Mouse (Mus musculus) testis, adult 2 months (tissue): ENCODE measurements around the gene Poln. TPM values are rescaled to one million over a fixed set of nuclear protein-coding genes. Genes with fewer than 3 reads are reported as not detected.

ENCODE experiments used
- H3K27ac ChIP-seq: fragments of 200-500 bp; 2 replicates; pipeline ENCODE4 v1.5.1; 2012; ENCODE audit warnings: low read depth, low read length; ENCODE audit not compliant: control insufficient read depth, insufficient read depth
- H3K27me3 ChIP-seq: fragments of 200-500 bp; 2 replicates; pipeline ENCODE4 v1.6.1; 2012; ENCODE audit warnings: mild to moderate bottlenecking, low read length, moderate library complexity; ENCODE audit not compliant: control insufficient read depth, insufficient read depth
- H3K36me3 ChIP-seq: fragments of 200-500 bp; 2 replicates; pipeline ENCODE4 v1.6.1; 2012; ENCODE audit warnings: mild to moderate bottlenecking, low read length; ENCODE audit not compliant: control insufficient read depth, insufficient read depth
- H3K4me1 ChIP-seq: fragments of 200-500 bp; 2 replicates; pipeline ENCODE4 v1.6.1; 2012; ENCODE audit warnings: low read length; ENCODE audit not compliant: control insufficient read depth, insufficient read depth
- H3K4me3 ChIP-seq: fragments of 200-500 bp; 2 replicates; pipeline ENCODE4 v1.5.1; 2012; ENCODE audit warnings: low read depth, mild to moderate bottlenecking, low read length, moderate library complexity, mixed read lengths; ENCODE audit not compliant: control insufficient read depth
- CTCF ChIP-seq: fragments of 200-500 bp; IDR thresholded peaks from 2 replicates; pipeline ENCODE4 v1.5.1; 2012; ENCODE audit warnings: low read depth, mild to moderate bottlenecking, inconsistent platforms, low read length, moderate library complexity; ENCODE audit not compliant: control insufficient read depth, insufficient read depth, insufficient replicate concordance
- POLR2A ChIP-seq: fragments of 200-500 bp; IDR thresholded peaks from 2 replicates; pipeline ENCODE4 v1.6.1; 2012; ENCODE audit warnings: low read depth, mild to moderate bottlenecking, inconsistent platforms, low read length, moderate library complexity; ENCODE audit not compliant: control insufficient read depth
- polyA plus RNA-seq: library from polyadenylated mRNA; depleted of rRNA; stranded (reverse); fragments of >200 nt; gene quantifications from 2 replicates; pipeline ENCODE4 v1.2.3, GENCODE M21; 2012

The Poln gene
- polyA plus RNA-seq, 1 experiment, result 20.9 TPM

- no peak overlapping the region for H3K4me3 ChIP-seq
- H3K36me3 ChIP-seq, result no peaks in the 10 kb centered on the region; the same call in 1 of the 2 replicates
- H3K27me3 ChIP-seq, result no peaks in the 10 kb centered on the region
- H3K27ac ChIP-seq, result no peak overlapping the region
- no peaks in the 10 kb centered on the region for H3K4me1 ChIP-seq
- TF ChIP-seq CTCF, result no peak
- no peak for TF ChIP-seq POLR2A
Observed at GRCm38 (mm10) chr5:34119121-34119856, 50.0 kb downstream of the Poln start.

DNA sequence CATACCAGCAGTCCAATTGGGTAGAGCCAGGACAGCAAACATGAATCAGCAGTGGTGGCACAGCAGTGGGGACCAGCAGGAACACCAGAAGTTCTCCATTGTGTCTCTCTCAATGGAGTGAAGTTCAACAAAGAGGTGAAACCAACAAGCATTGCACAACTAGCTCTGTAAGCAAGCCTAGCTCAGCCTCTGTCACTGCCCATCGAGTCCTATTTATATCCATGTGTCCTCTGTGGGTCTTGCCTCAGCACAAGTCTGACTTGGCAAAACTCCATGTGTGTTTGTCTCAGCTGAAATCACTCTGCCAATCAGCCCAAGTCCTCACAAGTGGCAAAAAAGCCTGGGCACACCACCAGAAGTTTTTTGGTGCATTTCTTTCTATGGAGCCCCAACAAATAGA, 63.6 kb downstream of the Poln start:
- Histone ChIP-seq H3K27me3 (no peaks in the 10 kb centered on the region), H3K4me3 (no peak overlapping the region), H3K4me1 (no peaks in the 10 kb centered on the region), H3K36me3 (no peaks in the 10 kb centered on the region), H3K27ac (no peak overlapping the region)
- TF ChIP-seq CTCF (no peak), POLR2A (no peak)

DNA sequence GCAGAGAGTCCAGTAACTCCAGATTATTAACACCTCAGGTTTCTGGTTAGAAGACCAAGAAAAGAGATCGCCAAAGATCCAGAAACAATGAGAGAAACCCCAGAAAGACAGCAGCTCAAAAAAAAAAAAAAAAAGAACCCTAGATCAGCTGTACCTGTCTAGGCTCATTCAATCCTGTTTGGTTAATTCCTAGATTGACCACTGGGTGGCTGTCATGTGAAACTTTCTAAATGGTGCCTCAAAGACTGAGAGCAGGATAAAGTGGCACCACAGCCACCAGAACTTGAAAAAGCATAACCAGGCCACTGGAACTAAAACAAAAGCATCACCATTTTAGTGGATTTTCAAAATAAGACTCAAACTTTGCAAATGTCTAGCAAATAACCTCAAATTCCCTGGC, 71.9 kb downstream of the Poln start:
- Histone ChIP-seq H3K36me3 (no peaks in the 10 kb centered on the region), H3K27ac (no peak overlapping the region), H3K4me3 (no peak overlapping the region), H3K4me1 (no peaks in the 10 kb centered on the region), H3K27me3 (no peaks in the 10 kb centered on the region)
- no peak for TF ChIP-seq POLR2A
- no peak for TF ChIP-seq CTCF

DNA sequence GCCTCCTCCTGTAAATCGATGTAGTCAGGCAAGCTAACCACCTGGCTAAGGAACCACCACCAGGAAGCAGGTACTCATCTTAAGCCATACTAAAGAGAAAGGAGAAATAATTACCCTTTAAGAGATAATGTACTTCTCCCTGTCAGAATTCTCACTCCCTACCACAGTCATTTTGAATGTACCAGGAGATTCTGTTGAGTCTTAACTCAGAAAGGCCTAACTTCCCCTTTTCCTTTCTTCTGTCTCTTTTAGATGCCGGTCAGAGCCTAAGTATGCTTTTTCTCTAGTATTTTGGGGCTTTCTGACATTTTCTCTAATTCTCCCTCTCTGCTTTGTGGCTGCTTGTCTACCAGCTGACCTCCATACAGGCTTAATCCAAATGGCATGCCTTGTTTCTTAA, 76.2 kb downstream of the Poln start:
- H3K36me3 ChIP-seq, result no peaks in the 10 kb centered on the region
- TF ChIP-seq POLR2A, result no peak
- TF ChIP-seq CTCF, result no peak
- H3K4me1 ChIP-seq, result no peaks in the 10 kb centered on the region
- H3K4me3 ChIP-seq, result no peak overlapping the region
- H3K27me3 ChIP-seq, result no peaks in the 10 kb centered on the region
- H3K27ac ChIP-seq, result no peak overlapping the region

DNA sequence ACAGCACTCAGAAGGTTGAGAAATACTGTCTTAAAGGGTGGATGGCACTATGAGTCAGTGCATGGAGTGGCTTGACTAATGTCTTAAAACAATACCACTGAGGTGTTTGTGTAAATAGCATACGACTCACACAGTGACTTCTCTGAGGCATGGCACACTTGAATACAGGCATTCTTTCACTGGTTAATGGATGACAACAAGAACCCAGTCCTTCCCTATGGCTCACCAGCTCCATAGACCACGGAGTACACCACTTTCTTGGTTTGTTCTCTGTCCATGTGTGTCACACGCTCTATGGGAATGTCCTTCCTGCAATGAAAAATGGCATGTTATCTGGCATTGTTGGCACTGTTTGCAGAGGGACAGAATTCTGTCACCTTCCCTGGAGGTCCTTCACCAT, 136.7 kb downstream of the Poln start:
- Histone ChIP-seq H3K36me3 (no peaks in the 10 kb centered on the region; the same call in 1 of the 2 replicates), H3K27me3 (no peaks in the 10 kb centered on the region), H3K27ac (no peak overlapping the region), H3K4me1 (no peaks in the 10 kb centered on the region), H3K4me3 (no peak overlapping the region)
- TF ChIP-seq POLR2A (no peak), CTCF (no peak)

DNA sequence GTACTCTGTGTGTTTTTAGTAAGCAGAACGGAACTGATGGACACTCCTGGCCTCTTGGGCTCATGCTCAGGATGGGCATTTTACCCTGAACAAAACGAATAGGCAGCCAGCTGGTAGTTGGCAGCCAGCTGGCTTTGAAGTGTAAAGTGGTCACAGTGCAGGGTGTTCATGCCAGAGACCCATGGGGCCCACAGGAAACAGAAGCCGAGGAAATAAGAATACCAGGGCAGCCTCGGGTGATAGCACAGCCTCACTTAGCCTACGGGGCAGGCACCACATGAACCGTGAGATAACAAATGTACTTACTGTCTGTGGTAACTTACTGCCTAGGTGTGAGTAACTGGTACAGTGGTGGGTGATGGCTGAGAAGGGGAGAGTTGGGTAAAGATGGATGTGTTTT, 138.2 kb downstream of the Poln start:
- TF ChIP-seq POLR2A (no peak), CTCF (no peak)
- Histone ChIP-seq H3K4me1 (no peaks in the 10 kb centered on the region), H3K36me3 (no peaks in the 10 kb centered on the region; the same call in 1 of the 2 replicates), H3K4me3 (no peak overlapping the region), H3K27ac (no peak overlapping the region), H3K27me3 (no peaks in the 10 kb centered on the region)

DNA sequence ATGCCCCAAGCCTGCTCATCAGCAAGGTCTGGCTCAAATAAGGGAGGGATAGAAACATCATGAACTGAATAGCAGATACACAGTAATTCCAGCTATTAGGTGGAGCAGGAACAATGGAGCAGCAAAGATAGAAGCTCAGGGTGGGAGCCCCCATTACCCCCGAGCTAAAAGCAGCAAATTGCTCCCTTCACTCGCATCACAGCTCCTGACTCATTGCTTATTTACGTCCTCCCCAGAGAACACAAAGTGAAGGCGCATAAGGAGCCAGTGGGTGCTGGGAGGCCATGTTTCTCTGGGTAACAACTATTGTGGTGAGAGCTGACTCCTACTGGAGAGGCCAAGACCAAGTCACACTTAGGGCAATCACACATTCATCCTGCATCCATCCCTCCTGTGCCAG, 139.1 kb downstream of the Poln start:
- no peak for TF ChIP-seq POLR2A
- TF ChIP-seq CTCF, result no peak
- no peaks in the 10 kb centered on the region for H3K27me3 ChIP-seq
- no peak overlapping the region for H3K27ac ChIP-seq
- H3K4me1 ChIP-seq, result no peaks in the 10 kb centered on the region
- no peaks in the 10 kb centered on the region; the same call in 1 of the 2 replicates for H3K36me3 ChIP-seq
- H3K4me3 ChIP-seq, result no peak overlapping the region
